Mouse (Mus musculus): ENCODE measurements around the gene Rfxank.

The Rfxank gene

DNA sequence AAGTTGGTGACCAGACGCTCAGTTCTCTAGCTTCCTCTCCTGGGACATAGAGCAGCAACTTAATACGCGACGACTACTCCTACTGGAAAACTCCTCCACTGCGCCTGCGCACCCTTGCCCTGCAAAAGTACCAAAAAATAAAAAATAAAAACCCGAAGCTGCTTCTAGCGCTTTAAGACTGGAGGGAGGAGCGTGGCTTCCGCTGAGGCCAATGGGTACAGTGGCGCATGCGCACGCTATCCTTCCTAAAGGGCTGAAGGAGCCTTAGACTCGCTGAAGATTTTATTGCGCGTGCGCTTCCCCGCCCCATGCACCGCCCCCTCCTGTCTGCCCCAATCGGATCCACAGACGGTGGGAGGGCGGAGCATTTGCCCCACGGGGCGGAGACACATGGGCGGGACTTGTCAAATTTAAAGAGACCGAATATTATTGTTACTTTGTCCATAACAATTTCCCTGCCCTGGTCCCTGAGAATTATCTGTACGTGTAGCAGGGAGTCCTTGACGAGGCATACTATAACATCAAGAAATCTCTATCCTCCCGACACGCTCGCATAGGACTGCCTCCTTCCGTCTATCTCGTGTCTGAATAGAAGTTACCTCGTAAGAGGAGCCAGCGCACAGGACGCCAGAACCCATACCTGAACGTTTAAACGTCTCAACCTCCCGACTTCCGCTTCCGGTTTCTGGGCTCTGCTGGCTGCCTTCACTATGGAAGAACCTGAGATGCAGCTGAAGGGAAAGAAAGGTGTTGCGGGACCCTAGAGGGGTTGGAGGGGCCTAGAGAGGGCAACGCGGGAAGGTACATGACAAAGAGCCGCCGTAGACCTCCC, at the start of gene Rfxank, which contains the start of the genes Borcs8 and Mef2b:
Rfxank (minus strand) TSS at position 129 of the 832 bp plus-strand sequence.
Borcs8 (plus strand) TSS at position 474 of the 832 bp plus-strand sequence.
Mef2b (plus strand) TSS at position 686 of the 832 bp plus-strand sequence.
- ATAC-seq (ENCODE audit: insufficient number of reproducible peaks, low FRiP score, low TSS enrichment), result peak; percentile 91

DNA sequence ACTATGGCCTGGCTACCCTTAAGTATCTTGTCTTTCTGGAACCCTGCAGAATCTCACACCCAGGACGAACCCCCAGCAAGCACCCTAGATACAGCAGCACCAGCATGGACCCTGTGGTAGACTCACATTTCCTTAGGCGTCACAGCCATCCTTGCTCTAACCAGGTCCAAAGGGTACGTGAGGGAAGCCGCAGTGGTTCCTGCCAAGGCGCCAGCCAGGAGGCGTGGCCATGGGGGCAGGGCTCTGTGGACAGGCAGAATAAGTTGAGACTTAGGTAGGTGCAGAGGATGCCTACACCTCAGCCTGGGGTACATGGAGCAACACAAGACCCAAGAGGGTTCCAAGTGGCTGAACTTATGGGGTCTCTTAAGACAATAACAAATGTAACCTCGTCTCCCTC, 49.8 kb upstream of the Rfxank start:
- ATAC-seq (ENCODE audit: insufficient number of reproducible peaks, low FRiP score, low TSS enrichment), result no peak

DNA sequence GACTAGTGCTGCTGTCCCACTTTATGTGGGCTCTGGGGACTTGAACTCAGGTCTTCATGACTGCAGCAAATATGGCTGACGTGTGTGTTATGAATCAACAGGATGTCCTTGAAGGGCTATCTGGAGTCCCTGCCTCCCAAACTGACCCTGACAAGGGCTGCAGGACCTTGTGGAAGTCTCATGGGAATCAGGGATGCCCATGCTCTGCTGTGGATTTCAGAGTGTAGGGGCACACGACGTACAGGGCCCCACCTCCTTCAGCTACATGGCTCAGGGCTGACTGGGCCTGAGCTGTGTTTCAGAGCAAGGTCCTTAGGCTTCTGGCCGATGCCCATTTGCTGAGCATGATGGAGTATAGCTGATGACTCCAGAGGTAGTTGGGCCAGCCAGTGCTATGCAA, 44.2 kb upstream of the Rfxank start:
- no peak for ATAC-seq (ENCODE audit: insufficient number of reproducible peaks, low FRiP score, low TSS enrichment)

DNA sequence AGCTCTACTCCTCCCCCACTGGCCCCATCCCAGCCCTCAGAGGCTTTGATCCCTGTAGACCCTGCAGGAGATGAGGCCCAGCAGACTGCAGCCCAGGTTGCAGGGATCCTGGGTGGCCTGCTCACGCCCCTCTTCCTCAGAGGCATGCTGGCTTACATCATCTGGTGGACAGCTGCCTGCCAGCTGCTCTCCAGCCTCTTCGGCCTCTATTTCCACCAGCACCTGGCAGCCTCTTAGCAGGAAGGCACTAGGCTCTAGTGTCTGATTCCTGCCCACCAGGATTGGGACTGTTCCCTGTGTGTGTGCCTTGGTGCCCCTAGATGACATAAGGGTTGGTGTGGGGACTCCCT, 42.9 kb upstream of the Rfxank start:
- no peak for ATAC-seq (ENCODE audit: insufficient number of reproducible peaks, low FRiP score, low TSS enrichment)

DNA sequence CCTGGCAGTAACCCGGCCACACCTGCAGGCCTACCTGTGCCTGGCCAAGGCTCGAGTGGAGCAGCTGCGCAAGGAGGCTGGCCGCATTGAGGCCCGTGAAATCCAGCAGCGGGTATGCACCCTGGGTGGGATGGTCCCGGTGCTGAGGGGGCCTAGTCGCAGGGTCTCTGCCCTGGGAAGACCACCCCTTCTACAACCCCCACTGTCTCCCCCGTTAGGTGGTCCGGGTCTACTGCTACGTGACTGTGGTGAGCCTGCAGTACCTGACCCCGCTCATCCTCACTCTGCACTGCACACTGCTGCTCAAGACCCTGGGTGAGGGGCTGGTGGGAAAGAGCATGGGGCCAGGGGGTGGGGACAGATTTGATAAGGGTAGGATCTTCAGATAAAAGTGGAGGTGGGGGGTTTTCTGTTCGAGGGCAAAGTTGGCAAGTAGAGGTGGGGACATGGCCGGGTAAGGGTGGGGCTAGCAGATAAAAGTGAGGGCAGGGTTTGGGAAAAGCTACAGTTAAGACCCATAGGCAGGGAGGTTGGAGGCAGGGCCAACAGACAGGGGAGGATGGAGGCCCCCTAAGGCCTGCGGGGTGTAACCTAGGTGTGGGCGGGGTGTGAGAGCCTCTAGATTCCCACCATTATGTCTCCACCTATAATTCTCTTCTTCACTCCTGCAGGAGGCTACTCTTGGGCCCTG, 42.4 kb upstream of the Rfxank start:
- no peak for ATAC-seq (ENCODE audit: insufficient number of reproducible peaks, low FRiP score, low TSS enrichment)

DNA sequence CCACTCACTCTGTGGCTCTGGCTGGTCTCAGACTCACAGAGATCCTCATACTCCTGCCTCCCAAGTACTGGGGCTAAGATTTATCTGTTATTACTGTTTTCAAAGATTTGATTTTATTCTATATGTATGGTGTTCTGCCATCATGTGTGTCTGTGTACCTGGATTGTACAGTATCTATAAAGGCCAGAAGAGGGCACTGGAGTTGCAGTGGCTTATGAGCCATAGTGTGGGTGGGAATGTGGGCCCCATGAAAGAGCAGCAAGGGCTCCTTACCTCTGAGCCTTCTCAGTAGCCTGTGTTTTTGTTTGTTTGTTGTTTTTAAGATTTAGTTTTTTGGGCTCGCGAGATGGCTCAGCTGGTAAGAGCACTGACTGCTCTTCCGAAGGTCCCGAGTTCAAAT, 40.1 kb upstream of the Rfxank start:
- ATAC-seq (ENCODE audit: insufficient number of reproducible peaks, low FRiP score, low TSS enrichment), result no peak

DNA sequence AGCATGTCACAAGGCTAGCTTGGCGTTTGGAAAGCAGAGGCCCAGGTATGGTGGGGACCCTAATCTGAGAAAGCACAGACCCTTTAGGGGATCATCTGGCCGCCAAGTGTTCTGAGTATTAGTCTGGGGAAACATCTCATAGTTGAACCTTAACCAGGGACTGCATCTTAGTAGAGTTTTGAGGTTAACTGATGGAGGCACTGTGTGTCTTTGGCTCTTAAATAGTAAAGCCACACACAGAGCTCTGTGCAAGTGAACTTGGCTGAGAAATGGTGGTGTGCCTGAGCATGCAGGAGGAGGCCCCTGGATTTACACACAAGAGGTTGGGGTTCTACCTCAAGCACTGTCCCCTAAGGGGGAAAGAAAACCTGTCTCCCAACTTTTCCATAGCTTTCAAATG, 39.3 kb upstream of the Rfxank start:
- no peak for ATAC-seq (ENCODE audit: insufficient number of reproducible peaks, low FRiP score, low TSS enrichment)

DNA sequence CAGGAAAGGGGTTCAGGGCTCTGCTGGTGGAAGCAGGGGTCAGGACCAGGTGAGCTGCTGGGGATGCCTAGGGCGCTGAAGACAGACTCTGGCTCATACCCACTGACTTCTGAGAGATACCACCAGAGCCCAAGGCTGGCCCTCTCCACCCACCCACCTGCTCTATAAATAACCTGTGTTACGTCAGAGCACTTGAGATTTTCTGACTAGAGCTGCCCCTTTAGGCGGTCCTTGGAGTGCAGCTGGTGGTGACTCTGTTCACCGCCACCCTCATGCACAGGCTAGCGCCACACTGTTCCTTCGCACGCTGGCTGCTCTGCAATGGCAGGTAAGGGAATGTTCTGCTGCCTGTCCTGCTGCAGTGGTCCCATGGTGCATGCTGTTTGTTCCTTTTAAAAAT, 35.1 kb upstream of the Rfxank start:
- no peak for ATAC-seq (ENCODE audit: insufficient number of reproducible peaks, low FRiP score, low TSS enrichment)

DNA sequence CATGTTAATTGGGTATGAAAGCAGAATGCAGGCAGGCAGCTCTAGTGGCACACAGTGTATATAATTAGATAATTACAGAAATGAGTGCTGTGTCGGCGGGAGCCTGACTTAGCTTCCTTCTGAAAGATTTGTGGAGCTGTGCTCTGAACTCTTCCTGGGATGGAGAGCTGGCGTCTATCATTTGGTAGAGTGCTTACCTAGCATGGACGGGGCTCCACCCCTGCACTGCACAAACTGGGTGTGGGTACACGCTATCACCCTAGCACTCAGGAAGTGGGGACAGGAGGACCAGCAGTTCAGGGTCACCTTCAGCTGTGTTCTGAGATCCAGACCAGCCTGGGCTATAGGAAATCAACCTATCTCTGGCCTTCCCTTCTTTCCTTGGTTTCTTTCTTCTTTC, 34.4 kb upstream of the Rfxank start:
- no peak for ATAC-seq (ENCODE audit: insufficient number of reproducible peaks, low FRiP score, low TSS enrichment)

DNA sequence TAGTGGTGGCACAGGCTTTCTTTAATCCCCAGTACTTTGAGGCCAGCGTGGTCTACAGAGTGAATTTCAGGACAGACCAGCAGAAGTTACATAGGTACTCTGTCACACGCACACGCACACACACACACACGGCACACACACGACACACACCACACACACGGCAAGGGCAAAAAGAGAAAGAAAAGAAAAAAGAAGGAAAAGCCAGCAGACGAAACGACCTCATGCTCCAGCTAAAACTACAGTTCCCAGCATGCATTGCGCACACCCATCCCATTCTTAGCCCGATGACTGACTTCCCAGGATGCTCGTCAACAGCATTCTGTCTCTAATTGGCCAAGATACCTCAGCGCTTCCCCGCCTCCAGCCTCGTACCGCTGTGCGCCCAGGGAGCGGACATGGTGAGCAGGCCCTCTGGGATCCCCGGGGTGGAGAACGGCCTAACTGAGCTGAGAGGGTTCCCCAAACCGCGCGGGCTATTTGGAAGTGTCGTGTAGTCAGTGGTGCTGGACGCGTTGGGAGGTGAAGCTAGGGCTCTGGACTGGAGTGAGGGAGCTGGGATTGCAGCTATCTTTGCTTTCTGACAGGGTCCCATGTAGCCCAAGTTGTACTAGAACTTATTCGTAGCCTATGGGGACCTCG, 33.2 kb upstream of the Rfxank start, which contains the start of gene Tmem161a:
Tmem161a (plus strand) TSS at position 314 of the 639 bp plus-strand sequence.
- peak; percentile 96 for ATAC-seq (ENCODE audit: insufficient number of reproducible peaks, low FRiP score, low TSS enrichment)

DNA sequence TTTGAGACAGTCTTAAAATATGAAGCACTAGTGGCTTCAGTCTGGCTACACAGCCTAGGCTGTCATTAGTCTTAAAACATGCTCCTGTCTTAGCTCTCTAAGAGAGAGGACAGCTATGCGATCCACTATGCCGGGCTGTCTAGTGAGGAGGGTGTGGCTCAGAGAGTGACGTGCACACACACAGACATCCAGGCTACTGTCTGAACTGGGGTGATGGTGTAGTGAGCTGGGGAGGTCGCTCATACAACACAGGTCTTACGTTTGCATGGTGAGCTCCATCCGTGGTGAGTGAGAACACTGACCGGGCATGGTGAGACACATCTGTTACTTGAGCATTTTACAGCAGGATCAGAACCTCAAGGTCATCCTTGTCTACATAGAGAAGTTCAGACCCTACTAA, 32.3 kb upstream of the Rfxank start:
- ATAC-seq (ENCODE audit: insufficient number of reproducible peaks, low FRiP score, low TSS enrichment), result no peak

DNA sequence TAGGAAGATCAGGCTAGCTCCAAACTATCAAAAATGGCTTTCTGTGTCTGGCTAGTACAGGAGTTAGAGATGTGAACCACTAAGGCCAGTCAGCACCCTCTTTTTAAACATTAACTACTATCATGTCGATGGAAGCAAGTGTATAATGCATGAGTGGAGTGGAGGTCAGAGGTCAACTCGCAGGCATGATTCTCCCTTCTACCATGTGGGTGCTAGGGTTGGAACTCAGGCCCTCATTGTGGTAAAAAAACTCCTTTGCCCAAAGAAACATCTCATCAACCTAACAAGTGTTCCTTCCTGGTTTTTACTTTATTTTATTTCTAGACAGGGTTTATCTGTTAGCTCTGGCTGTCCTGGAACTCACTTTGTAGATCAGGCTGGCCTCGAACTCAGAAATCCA, 31.8 kb upstream of the Rfxank start:
- ATAC-seq (ENCODE audit: insufficient number of reproducible peaks, low FRiP score, low TSS enrichment), result no peak

DNA sequence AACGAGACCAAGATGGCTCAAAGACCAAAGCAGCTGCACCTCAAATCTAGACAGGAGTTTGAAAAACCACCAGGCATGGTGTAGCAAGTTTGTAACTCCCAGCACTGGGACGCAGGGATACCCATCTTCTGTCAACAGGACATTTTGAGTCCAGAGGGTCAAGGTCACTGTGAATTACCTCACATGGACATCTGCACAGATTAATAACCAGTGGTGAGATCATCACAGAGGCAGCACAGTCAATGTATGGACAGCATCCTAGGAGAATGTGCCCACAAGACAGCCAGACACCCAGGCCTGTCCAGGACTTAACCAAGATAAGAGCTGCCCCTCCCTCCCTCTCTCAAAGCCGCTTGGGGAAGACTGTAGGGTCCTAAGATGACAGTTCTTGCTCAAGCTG, 31.2 kb upstream of the Rfxank start:
- ATAC-seq (ENCODE audit: insufficient number of reproducible peaks, low FRiP score, low TSS enrichment), result no peak

DNA sequence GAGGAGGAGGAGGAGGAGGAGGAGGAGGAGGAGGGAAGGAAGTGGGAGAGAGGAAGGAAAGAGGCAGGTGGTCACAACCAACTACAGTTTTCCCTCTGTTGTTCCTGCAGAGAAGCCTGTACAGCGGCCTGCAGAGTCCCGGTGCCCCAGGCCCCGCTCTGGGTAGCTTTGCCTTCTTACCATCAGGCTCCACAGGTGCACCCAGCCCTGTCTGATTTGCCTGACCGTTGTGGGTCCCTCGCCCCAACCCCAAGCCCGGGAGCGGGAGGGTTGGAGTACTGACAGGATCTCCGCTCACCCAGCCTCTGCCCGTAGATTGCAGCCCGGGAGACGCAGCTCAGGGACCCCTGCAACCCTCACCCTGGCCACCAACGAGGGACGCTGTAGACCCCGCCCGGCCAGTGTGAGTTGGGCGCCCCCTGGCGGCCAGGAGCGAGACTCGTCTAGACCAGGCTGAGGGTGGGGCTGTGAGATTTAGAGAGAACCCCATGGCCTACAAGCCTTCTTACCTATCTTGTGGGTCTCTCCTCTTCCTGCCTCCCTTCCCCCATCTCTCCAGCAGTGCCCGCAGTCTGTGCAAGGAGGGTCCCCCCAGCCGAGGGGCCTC, 27.7 kb upstream of the Rfxank start:
- ATAC-seq (ENCODE audit: insufficient number of reproducible peaks, low FRiP score, low TSS enrichment), result peak; percentile 63

DNA sequence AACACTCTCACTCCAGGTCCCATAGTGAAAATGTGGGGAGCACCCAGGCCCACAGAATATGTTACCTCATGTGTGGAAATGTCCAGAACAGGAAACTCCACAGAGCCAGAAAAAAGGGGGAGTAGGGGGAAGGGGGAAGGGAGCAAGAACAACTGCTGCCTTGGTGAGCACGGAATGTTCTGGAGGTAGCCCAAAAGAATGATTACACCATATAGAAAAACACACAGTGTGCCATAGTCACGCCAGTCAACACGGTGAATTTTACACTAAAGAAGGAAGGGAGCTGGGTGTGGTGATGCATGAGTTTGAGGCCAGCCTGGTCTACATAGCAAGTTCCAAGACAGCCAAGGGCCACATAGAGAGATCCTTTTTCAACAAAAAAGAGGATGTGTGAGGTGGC, 24.4 kb upstream of the Rfxank start:
- ATAC-seq (ENCODE audit: insufficient number of reproducible peaks, low FRiP score, low TSS enrichment), result no peak

DNA sequence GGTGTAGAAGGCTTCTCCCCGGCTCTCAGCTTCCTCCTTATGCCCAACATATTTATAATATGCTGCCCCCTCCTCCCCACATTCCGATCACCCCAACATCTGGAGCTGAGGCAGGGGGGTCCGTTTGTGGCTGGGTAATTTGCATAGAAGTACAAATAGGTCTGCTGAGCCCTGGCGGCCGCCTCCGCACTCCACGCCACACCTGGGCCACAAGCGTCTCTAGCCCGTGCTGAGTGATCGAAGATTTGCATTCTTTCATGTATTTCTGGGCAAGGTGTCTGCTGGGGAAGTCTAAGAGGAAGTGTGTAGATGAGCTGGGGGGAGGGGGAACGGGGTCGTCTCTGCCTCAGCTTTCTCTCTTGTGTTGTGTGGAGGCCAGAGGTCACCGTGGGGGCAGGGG, 21.1 kb upstream of the Rfxank start:
- ATAC-seq (ENCODE audit: insufficient number of reproducible peaks, low FRiP score, low TSS enrichment), result no peak

DNA sequence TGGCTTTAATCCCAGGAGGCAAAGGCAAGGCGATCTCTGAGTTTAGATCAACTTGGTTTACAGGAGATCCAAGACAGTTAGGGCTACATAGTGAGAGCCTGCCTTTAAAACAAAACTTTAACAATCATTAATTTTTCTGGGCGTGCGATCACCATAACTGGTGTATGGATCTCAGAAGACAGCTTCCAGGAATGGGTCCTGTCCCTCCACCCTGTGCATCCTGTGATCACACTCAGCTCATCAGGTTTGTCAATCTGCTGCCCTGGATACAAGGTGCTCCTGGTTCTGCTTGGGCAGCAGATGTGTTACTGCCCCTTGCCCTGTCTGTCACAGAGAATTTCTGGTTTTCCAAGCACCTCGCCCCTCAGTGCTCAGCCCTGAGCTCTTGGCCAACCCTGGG, 20.3 kb upstream of the Rfxank start:
- no peak for ATAC-seq (ENCODE audit: insufficient number of reproducible peaks, low FRiP score, low TSS enrichment)

DNA sequence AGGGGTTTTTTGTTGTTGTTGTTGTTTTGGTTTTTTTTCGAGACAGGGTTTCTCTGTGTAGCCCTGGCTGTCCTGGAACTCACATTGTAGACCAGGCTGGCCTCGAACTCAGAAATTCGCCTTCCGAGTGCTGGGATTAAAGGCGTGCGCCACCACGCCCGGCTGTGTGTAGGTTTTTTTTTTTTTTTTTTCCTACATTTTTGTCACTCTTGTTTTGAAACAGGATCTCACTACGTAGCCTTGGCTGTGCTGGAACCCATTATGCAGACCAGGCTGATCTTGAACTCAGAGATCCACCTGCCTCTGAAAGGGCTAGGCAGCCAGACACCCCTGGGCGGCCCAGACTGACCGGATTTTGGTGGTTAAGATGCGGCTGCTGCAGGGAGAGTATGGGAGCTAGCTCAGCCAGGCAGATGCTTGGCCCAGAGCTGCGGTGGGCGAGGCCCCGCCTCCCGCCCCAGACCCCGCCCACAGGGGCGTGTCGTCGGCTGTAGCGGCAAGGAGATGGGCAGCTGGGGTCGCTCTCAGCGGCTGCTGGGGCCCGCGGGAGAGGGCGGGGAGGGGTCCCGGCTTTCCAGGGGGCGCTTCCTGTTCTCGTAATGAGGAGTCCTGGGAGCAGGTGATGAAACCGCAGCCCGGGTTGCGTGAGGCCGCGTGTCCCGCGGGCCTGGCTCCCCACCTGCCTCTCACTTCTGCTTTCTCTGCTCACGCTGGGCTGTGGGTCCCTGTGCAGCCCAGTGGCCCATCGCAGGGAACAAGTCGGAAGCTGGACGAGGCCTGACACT, 19.3 kb upstream of the Rfxank start:
- 0 out of 2 replicates have a peak, but pooled peaks have one; percentile 31 for ATAC-seq (ENCODE audit: insufficient number of reproducible peaks, low FRiP score, low TSS enrichment)

DNA sequence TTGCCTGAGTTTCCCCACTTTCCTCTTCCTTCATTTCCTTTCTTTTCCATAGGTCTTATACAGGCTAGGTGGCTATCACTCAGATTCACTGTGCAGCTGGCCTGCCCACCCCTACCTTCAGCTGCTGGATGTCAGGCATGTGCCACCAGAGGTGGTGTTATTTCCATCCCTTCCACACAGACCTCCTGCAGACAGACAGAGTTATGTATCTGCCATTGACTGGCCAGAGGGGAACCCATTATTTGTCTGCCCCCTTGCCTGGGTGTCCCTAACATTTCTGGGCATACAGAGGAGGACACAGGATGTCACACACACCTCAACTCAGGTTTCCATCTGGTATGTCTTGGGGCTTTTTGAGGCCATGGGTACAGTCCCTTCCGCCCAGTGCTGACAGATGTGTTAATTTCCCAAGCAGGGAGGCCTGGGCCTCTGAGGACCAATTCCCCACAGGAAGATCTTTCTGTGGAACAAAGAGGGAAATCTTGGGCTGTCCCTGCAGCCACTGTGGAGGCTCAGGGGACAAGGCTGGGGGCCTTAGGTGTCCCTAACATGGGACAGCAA, 18.4 kb upstream of the Rfxank start:
- no peak for ATAC-seq (ENCODE audit: insufficient number of reproducible peaks, low FRiP score, low TSS enrichment)
